Mouse (Mus musculus) embryonic fibroblast, embryonic 13.5 days (primary cell): Measurements from ENCODE around the gene Tex46.

Source experiments
- CTCF ChIP-seq: IDR thresholded peaks from 2 replicates; pipeline ENCODE4 v1.5.1; 2011; ENCODE audit warnings: mild to moderate bottlenecking, control low read depth, low read length, moderate library complexity, borderline replicate concordance; ENCODE audit not compliant: insufficient read depth
- POLR2A ChIP-seq: IDR thresholded peaks from 2 replicates; pipeline ENCODE4 v1.6.1; 2011; ENCODE audit warnings: low read depth, mild to moderate bottlenecking, control low read depth, low read length, moderate library complexity

GRCm38 (mm10) chr4:136648922-136649479, 38.8 kb downstream of the Tex46 start:
- TF ChIP-seq CTCF (peak; percentile 87), POLR2A (no peak)
